Mouse (Mus musculus) adrenal gland, postnatal 10 days (tissue): ENCODE data around the gene Tmem163. TPM values are rescaled to one million over a fixed set of nuclear protein-coding genes. Genes with fewer than 3 reads are reported as not detected.

Experiments
- total RNA-seq, 2 experiments: library from RNA; stranded (reverse); gene quantifications; 2 replicates each; pipeline ENCODE4 v1.2.3; 2021

The Tmem163 gene
- total RNA-seq, 2 experiments from 2014 or later = 0.30 to 0.39 TPM

Other genes with a start within 250 kb of the Tmem163 start
- under 1 TPM; 0.15 to 0.45 TPM for gene Acmsd, start 49.9 kb upstream of the Tmem163 start, total RNA-seq
- 10 to 100 TPM; 35.5 to 48.1 TPM for gene Ccnt2, start 94.6 kb upstream of the Tmem163 start, total RNA-seq
- gene Map3k19, start 175.5 kb upstream of the Tmem163 start, total RNA-seq = under 1 TPM; 0.09 to 0.12 TPM
- gene Rab3gap1, start 189.2 kb upstream of the Tmem163 start, total RNA-seq = 10 to 100 TPM; 39.5 to 41.1 TPM